Mouse (Mus musculus) neutrophil, adult 59 days (primary cell): ENCODE data around the gene Crkl. TPM values are rescaled to one million over a fixed set of nuclear protein-coding genes. Genes with fewer than 3 reads are reported as not detected.

Source experiments
- total RNA-seq, 2 experiments: library from RNA; stranded (reverse); gene quantifications; 1 replicate in 1 of 2; 2 replicates in 1 of 2; pipeline ENCODE4 v1.2.4; 2023

Crkl gene
- 10 to 100 TPM; 34.0 to 40.3 TPM for total RNA-seq

DNA sequence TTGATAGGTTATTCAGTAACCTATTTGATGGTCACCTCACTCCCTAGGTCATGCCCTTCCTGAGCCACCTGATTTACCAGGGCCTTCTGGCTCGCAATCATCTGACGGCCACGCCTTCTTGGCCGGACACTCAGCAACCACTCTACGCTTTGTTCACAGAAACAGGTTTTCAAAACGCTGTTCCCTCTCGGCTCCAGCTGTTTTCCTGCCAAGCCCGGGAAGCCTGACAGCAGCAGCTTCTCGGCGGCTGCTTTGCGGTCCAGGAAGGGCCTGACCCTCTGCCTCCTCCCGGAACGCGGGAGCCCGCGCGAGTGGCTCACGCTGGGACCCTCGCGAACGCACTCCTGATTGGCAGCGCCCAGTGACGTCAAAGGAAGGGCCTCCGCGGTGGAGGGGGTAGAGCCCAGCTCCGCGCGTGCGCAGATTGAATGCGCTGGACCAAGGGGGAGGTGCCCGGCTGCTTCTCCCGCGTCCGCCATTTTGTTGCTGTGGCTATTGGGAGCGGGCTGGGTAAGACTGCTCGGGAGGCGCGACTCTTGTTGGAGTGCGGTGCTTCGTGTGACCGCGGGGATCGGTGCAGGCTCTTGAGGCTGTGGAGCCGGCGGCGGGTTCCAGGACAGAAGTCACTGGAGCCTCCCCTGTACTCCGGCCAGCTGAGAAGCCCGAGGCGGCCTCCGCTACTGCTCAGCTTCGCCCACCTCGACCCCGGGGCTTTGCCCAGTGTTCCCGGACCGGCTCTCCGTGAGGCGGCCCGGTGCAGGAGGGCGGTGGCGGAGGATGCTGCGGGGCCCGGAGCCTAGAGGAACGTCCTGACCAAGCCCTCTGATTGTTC lies at the start of gene Crkl:
TSS of gene Crkl (plus strand) at position 447 of the 832 bp plus-strand sequence.

DNA sequence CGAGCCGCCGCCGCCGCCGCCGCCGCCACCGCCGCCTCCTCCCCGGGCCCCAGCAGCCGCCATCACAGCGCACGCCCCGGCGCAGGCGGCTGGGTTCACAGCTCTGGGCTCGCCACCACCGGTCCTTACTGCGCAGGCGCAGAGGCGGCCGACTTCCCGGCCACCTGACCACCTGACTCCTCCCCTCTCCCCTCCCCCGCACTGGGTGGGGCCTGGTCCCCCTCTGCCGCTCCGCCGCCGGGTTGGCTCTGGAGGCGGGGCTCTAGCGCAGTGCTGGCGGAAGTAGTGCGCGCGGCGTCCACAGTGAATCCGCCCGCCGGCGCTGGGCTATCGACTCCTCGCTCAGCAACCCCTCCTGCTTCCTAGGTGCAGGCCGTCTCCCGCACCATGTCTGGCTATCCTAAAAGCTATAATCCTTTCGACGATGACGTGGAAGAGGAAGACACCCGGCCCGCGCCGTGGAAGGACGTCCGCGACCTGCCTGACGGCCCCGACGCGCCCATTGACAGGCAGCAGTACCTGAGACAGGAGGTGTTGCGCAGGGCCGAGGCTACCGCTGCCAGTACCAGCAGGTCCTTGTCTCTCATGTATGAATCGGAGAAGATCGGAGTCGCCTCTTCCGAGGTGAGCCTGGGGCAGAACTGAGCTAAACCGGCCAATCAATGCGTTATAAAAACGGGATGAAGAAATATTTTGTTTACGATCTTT lies 45.9 kb upstream of the Crkl start, which contains the start of the genes Snap29 and Pi4ka:
TSS of gene Snap29 (plus strand) at position 251 of the 708 bp plus-strand sequence.
TSS of gene Pi4ka (minus strand) at position 579 of the 708 bp plus-strand sequence.

DNA sequence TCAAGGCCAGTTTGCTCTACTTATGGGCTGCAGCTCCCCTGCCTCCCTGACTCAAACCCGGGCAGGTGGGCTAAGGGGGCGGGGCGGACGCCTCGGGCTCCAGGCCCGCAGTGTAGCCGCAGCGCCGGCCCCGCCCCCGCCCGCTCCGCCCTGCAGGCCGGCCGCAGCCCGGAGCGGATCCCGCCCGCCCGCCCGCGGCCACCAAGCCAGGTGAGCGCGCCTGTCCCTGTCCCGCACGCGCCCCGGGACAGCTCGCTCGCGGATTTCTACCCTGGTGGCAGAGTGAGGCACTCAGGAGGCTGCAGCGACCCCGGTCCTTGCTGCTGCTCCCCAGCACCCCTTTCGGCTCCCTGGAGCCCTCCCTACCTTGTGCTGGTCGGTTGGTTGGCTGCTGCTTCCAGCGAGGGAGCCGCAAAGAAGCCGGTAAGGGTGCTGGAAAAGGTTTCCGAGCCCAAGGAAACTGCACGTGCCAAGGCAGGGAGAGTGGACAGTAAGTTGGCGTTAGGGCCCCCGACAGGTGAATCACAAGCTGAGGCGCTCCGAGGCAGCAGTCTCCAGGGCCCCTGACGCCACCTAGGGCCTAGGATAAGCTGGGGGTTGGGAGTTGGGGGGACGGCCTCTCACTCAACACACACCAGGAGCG lies 37.8 kb downstream of the Crkl start, which contains the start of gene Aifm3:
TSS of gene Aifm3 (plus strand) at position 143 of the 643 bp plus-strand sequence.

DNA sequence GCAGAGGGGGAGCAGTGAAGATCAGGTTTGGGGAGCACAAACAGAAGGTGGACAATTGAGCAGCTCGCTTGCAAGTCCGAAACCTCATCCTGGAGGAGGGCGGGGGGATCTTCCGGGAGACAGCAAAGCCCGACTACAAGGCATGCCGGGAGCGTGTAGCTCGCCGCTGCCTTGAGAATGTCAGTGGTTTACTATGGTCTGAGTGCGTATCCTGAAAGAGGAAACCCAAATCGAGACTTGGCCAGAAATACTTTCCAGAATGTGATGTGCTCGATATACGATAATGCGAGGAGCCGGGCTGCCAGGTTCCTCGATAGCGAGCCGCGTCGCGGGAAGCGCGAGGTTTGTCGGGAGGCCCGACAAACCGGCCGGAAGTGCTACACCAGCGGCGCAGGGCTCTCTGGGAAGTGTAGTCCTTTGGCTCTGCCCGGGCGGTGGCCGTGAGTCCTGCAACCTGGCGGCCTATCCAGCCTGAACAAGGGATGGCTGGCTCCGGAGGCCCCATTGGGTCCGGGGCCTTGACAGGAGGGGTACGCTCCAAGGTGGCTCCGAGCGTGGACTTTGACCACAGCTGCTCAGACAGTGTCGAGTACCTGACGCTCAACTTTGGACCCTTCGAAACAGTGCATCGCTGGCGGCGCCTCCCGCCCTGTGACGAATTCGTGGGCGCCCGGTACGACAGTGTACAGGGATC lies 56.9 kb downstream of the Crkl start, which contains the start of gene Lztr1:
TSS of gene Lztr1 (plus strand) at position 143 of the 694 bp plus-strand sequence.

DNA sequence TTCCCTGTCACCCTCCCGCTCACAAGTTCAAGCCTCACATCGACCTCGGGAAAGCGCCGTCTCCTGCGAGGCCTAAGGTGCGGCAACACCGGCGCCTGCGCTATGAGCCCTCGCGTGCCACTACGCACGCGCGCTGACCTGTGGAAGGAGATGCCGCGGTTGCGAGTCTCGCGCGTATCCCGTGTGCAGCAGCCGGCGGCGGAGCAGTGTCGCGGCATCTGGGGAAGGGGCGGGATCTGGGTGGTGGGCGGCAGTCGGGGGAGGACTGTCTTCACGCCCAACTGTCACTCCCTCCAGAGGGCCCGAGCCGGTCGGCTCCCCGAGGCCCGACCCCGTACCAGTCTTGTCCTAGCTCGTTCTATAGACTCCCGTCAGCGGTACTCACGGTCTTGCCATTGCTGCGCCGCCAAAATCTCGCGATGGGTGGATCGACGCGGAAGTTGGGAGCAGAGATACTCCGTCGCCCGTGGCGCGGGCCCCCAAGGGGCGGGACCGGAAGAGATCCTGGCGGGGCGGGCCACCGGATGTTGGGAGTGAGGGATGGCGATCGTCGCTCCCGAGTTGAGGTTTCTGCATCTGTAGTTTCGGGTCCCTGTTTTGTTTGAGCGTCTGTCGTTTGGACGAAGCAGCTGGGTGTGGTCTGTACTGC lies 79.0 kb downstream of the Crkl start, which contains the start of gene Thap7:
TSS of gene Thap7 (minus strand) at position 497 of the 649 bp plus-strand sequence.

Other genes starting within 250 kb of the Crkl start
- gene Ube2l3, start 249.3 kb upstream of the Crkl start, total RNA-seq = 100 to 1,000 TPM; 135 to 163 TPM
- gene Rimbp3, start 243.4 kb upstream of the Crkl start, total RNA-seq = under 1 TPM; 0.42 to 0.44 TPM
- gene Hic2, start 218.4 kb upstream of the Crkl start, total RNA-seq = 1 to 10 TPM; 1.2 TPM
- gene Tmem191c, start 175.9 kb upstream of the Crkl start, total RNA-seq = 1 to 10 TPM; 2.7 to 5.2 TPM
- gene Serpind1, start 120.6 kb upstream of the Crkl start, total RNA-seq = not detected
- gene Snap29, start 46.0 kb upstream of the Crkl start, total RNA-seq = 10 to 100 TPM; 15.3 to 18.3 TPM
- gene Pi4ka, start 45.7 kb upstream of the Crkl start, total RNA-seq = 10 to 100 TPM; 38.3 to 43.5 TPM
- not detected for gene Aifm3, start 37.6 kb downstream of the Crkl start, total RNA-seq
- 10 to 100 TPM; 31.5 to 37.7 TPM for gene Lztr1, start 56.7 kb downstream of the Crkl start, total RNA-seq
- 10 to 100 TPM; 14.0 to 25.7 TPM for gene Thap7, start 79.1 kb downstream of the Crkl start, total RNA-seq
- not detected for gene Lrrc74b, start 109.3 kb downstream of the Crkl start, total RNA-seq
- gene P2rx6, start 109.9 kb downstream of the Crkl start, total RNA-seq = not detected
- under 1 TPM; 0.64 to 0.82 TPM for gene Slc7a4, start 131.2 kb downstream of the Crkl start, total RNA-seq
- 10 to 100 TPM; 26.3 to 30.6 TPM for gene Smpd4, start 167.4 kb downstream of the Crkl start, total RNA-seq
- gene Ccdc74a, start 194.5 kb downstream of the Crkl start, total RNA-seq = 1 to 10 TPM in 1 of 2 experiments, not detected in 1; 1.1 TPM